Mouse (Mus musculus) lung, adult 2 months (tissue): Measurements from ENCODE around the gene Tcf7l1.

Source experiments
- CTCF ChIP-seq: fragments of 200-500 bp; IDR thresholded peaks from 2 replicates; pipeline ENCODE4 v1.5.1; 2011; ENCODE audit warnings: mild to moderate bottlenecking, low read length, control low read depth; ENCODE audit not compliant: insufficient read depth
- POLR2A ChIP-seq: fragments of 200-500 bp; IDR thresholded peaks from 2 replicates; pipeline ENCODE4 v1.6.1; 2011; ENCODE audit warnings: low read depth, mild to moderate bottlenecking, control low read depth, low read length, borderline replicate concordance; ENCODE audit errors: extremely low read depth

DNA sequence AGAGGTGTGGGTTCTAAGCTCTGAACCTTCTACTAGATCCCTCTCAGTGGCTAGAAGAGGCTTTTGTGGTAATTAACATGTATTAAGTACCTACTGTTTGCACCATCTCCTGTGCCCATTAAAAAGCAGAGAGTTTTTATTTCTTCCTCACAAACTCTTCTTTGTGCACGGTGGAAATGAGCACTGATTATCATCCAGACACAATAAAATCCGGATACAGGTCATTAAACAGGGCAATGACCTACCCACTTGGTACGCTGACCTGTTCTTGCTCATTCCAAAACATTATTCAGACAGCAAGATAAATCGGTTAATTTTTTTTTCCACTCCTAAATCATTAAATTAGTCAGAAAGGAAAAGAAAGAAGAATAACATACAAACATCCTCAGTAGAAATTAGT is 106.8 kb downstream of the Tcf7l1 start:
- no peak for TF ChIP-seq CTCF
- no peak for TF ChIP-seq POLR2A
